Mouse (Mus musculus) left cerebral cortex, adult 11 months (tissue): ENCODE results near the gene Gm49387.
A peak's percentile ranks its signal among the peaks of the same experiment; 100 is the strongest.

Source experiments
- DNase-seq: peaks from one replicate; pipeline ENCODE4 v3.0.0; 2022; ENCODE audit warnings: low spot score

The Gm49387 gene

GRCm38 (mm10) chr14:31661671-31662554, 21.2 kb upstream of the Gm49387 start:
- DNase-seq: peak; percentile 84

- no peak for DNase-seq
These were observed 19.8 kb upstream of the Gm49387 start for GRCm38 (mm10) chr14:31660312-31661093.

GRCm38 (mm10) chr14:31659501-31660181, 19.0 kb upstream of the Gm49387 start:
- no peak for DNase-seq

GRCm38 (mm10) chr14:31658126-31658680, 17.5 kb upstream of the Gm49387 start:
- DNase-seq: no peak

- DNase-seq: no peak
These were observed 16.4 kb upstream of the Gm49387 start for GRCm38 (mm10) chr14:31656857-31657645.

GRCm38 (mm10) chr14:31656386-31656785, 15.7 kb upstream of the Gm49387 start:
- no peak for DNase-seq

- no peak for DNase-seq
These were observed 14.7 kb upstream of the Gm49387 start for GRCm38 (mm10) chr14:31655406-31655805.

- no peak for DNase-seq
These were observed 14.1 kb upstream of the Gm49387 start for GRCm38 (mm10) chr14:31654816-31655215.

- DNase-seq: no peak
These were observed 12.6 kb upstream of the Gm49387 start for GRCm38 (mm10) chr14:31653101-31653875.

- no peak for DNase-seq
These were observed 11.9 kb upstream of the Gm49387 start for GRCm38 (mm10) chr14:31652624-31653023.

- no peak for DNase-seq
These were observed 11.4 kb upstream of the Gm49387 start for GRCm38 (mm10) chr14:31652106-31652505.

GRCm38 (mm10) chr14:31651206-31651605, 10.5 kb upstream of the Gm49387 start:
- no peak for DNase-seq

- no peak for DNase-seq
These were observed 9.7 kb upstream of the Gm49387 start for GRCm38 (mm10) chr14:31650347-31650746.

- DNase-seq: no peak
These were observed 7.3 kb upstream of the Gm49387 start for GRCm38 (mm10) chr14:31647991-31648390.

- no peak for DNase-seq
These were observed 5.2 kb upstream of the Gm49387 start for GRCm38 (mm10) chr14:31645920-31646319.

- DNase-seq: no peak
These were observed 4.4 kb upstream of the Gm49387 start for GRCm38 (mm10) chr14:31644931-31645547.

- DNase-seq: no peak
These were observed 3.6 kb upstream of the Gm49387 start for GRCm38 (mm10) chr14:31644183-31644830.

GRCm38 (mm10) chr14:31641506-31642155, 953 bp upstream of the Gm49387 start:
- DNase-seq: no peak

- peak; percentile 86 for DNase-seq
These were observed 320 bp upstream of the Gm49387 start, which contains the start of the genes Btd and Hacl1 for GRCm38 (mm10) chr14:31640890-31641505. Gene Btd, plus strand, starts transcription at chr14:31641028. Gene Hacl1, minus strand, starts transcription at chr14:31641286.
